Mouse (Mus musculus): ENCODE data around the gene Rnf182. TPM values are rescaled to one million over a fixed set of nuclear protein-coding genes. Genes with fewer than 3 reads are reported as not detected.

The Rnf182 gene
- polyA plus RNA-seq, 1 experiment from 2014 or later, result 11.6 TPM

DNA sequence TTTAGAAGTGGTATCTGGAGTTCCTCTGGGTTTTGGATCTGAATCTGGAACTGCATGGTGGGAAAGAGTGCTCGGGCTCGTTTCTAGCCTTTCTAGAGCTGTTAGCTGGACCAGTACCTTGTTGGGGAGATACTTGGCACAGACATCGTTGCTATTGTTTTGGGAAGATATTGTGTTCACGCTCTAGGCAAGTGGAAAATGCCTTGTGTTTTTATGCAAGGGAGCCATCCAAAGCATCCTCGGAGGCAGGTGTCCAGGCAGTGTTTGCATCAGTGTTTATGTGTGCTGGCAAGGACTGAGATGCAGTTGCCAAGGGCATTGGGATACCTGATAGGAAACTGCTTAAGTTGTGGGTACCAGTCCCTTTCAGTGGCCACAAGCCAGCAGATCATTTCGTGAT is 1.0 kb downstream of the Rnf182 start:
- Histone ChIP-seq H3K36me3 (no peaks in the 10 kb centered on the region), H3K27me3 (no peaks in the 10 kb centered on the region), H3K4me3 (peak overlapping the region; percentile 68), H3K4me2 (replicated peaks) (peak overlapping the region; percentile 80), H3K4me1 (peaks cover 28% of the 10 kb centered on the region), H3K27ac (no peak overlapping the region), H3K9ac (0 out of 2 replicates have a peak overlapping the region, but pooled peaks have one; percentile 79), H3K9me3 (no peaks in the 10 kb centered on the region)
- 42% methylated on average over 6 of the region's 6 CpGs for WGBS
- no peak for ATAC-seq (ENCODE audit: insufficient number of reproducible peaks, insufficient read depth, low FRiP score, low TSS enrichment)

- no peak overlapping the region for H3K9ac ChIP-seq
- no peak for ATAC-seq (ENCODE audit: insufficient number of reproducible peaks, insufficient read depth, low FRiP score, low TSS enrichment)
- H3K4me1 ChIP-seq, result peaks cover 24% of the 10 kb centered on the region
- WGBS, result 66% methylated on average over 4 of the region's 4 CpGs
- no peaks in the 10 kb centered on the region for H3K9me3 ChIP-seq
- H3K27ac ChIP-seq, result no peak overlapping the region
- no peak overlapping the region for H3K4me3 ChIP-seq
- no peaks in the 10 kb centered on the region for H3K27me3 ChIP-seq
- H3K4me2 ChIP-seq (replicated peaks), result no peak overlapping the region
- no peaks in the 10 kb centered on the region for H3K36me3 ChIP-seq
These were observed 4.2 kb downstream of the Rnf182 start for GRCm38 (mm10) chr13:43619550-43620175.

- ATAC-seq (ENCODE audit: insufficient number of reproducible peaks, insufficient read depth, low FRiP score, low TSS enrichment), result no peak
- Histone ChIP-seq H3K27ac (no peak overlapping the region), H3K4me2 (replicated peaks) (no peak overlapping the region), H3K4me3 (no peak overlapping the region), H3K27me3 (no peaks in the 10 kb centered on the region), H3K36me3 (no peaks in the 10 kb centered on the region), H3K4me1 (no peaks in the 10 kb centered on the region), H3K9ac (no peak overlapping the region), H3K9me3 (no peaks in the 10 kb centered on the region)
- WGBS, result 76% methylated on average over 5 of the region's 5 CpGs
These were observed 12.4 kb downstream of the Rnf182 start for GRCm38 (mm10) chr13:43627922-43628321.

DNA sequence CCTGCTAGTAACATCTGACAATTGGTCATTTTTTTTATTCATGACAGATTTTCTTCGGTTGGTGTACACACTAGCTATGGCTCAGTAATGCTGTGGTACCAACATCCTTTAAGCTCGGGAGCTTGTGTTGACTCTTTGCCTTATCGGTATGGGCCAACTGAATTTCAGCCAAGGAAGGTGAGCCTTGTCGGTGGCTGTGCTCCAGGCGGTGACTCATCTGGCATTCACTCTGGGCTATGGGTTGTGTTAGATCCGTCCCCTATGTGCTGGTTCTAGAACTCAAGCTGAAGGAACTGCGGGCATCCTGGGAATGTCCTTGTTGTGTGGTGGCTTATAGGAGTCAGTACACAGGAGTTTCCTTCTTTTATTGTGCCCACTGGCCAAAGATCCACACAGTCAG is 14.3 kb downstream of the Rnf182 start:
- Histone ChIP-seq H3K27me3 (no peaks in the 10 kb centered on the region), H3K9me3 (no peaks in the 10 kb centered on the region), H3K4me3 (no peak overlapping the region), H3K27ac (no peak overlapping the region), H3K4me2 (replicated peaks) (no peak overlapping the region), H3K36me3 (no peaks in the 10 kb centered on the region), H3K4me1 (no peaks in the 10 kb centered on the region), H3K9ac (no peak overlapping the region)
- 91% methylated on average over 7 of the region's 7 CpGs for WGBS
- no peak for ATAC-seq (ENCODE audit: insufficient number of reproducible peaks, insufficient read depth, low FRiP score, low TSS enrichment)

- no peaks in the 10 kb centered on the region for H3K36me3 ChIP-seq
- no peak overlapping the region for H3K27ac ChIP-seq
- H3K9ac ChIP-seq, result no peak overlapping the region
- H3K4me2 ChIP-seq (replicated peaks), result no peak overlapping the region
- H3K4me3 ChIP-seq, result no peak overlapping the region
- ATAC-seq (ENCODE audit: insufficient number of reproducible peaks, insufficient read depth, low FRiP score, low TSS enrichment), result no peak
- H3K9me3 ChIP-seq, result no peaks in the 10 kb centered on the region
- no peaks in the 10 kb centered on the region for H3K27me3 ChIP-seq
- H3K4me1 ChIP-seq, result no peaks in the 10 kb centered on the region
- 94% methylated on average over 6 of the region's 6 CpGs for WGBS
These were observed 15.8 kb downstream of the Rnf182 start for GRCm38 (mm10) chr13:43631266-43631665.

DNA sequence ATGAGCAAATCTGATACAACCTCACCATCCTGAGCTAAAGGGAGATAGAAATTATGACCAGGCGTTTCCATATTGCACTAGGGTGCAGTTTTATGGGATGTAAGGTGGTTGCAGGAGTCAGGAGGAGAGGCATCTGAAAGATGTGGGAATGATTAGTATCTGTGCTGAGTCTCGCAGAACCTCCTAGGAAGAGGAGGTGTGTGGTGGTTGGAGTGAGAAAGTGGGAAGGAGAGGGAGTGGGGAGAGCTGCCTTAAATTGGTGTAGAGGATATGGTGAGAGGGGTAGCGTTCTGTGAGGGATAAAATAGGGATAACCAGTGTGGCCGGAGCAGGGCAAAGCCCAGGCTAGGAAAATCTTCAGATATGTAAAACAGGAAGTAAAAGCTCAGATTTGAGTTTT is 17.5 kb downstream of the Rnf182 start:
- 73% methylated on average over 4 of the region's 4 CpGs for WGBS
- no peak overlapping the region for H3K27ac ChIP-seq
- no peaks in the 10 kb centered on the region for H3K27me3 ChIP-seq
- ATAC-seq (ENCODE audit: insufficient number of reproducible peaks, insufficient read depth, low FRiP score, low TSS enrichment), result no peak
- no peak overlapping the region for H3K4me2 ChIP-seq (replicated peaks)
- H3K9ac ChIP-seq, result no peak overlapping the region
- no peaks in the 10 kb centered on the region for H3K36me3 ChIP-seq
- H3K4me1 ChIP-seq, result no peaks in the 10 kb centered on the region
- no peak overlapping the region for H3K4me3 ChIP-seq
- no peaks in the 10 kb centered on the region for H3K9me3 ChIP-seq

GRCm38 (mm10) chr13:43637720-43638119 is 22.2 kb downstream of the Rnf182 start:
- Histone ChIP-seq H3K9ac (no peak overlapping the region), H3K4me2 (replicated peaks) (no peak overlapping the region), H3K4me1 (no peaks in the 10 kb centered on the region), H3K4me3 (no peak overlapping the region), H3K36me3 (no peaks in the 10 kb centered on the region), H3K27me3 (no peaks in the 10 kb centered on the region), H3K27ac (no peak overlapping the region), H3K9me3 (no peaks in the 10 kb centered on the region)
- ATAC-seq (ENCODE audit: insufficient number of reproducible peaks, insufficient read depth, low FRiP score, low TSS enrichment), result no peak
- WGBS, result 86% methylated on average over 7 of the region's 7 CpGs

DNA sequence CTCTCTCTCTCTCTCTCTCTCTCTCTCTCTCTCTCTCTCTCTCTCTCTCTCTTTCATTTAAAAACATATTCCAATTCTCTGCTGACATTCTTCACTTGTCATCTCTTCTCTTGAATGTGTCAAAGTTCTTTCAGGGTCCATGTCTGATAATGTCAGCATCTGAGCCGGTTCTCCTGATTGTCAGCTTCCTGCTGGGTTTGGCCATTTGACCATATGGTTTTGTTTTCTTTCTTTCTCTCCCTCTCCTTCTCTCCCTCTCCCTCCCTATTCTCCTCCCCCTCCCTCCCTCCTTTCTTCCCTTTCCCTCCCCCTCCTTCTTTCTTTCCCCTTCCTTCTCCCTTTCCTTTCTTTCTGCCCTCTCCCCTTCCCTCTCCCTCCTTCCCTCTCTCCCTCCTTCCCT is 29.5 kb downstream of the Rnf182 start:
- WGBS, result 10% methylated on average over 1 of the region's 1 CpGs
- ATAC-seq (ENCODE audit: insufficient number of reproducible peaks, insufficient read depth, low FRiP score, low TSS enrichment), result no peak
- Histone ChIP-seq H3K27me3 (no peaks in the 10 kb centered on the region), H3K27ac (no peak overlapping the region), H3K4me3 (no peak overlapping the region), H3K9me3 (no peaks in the 10 kb centered on the region), H3K4me2 (replicated peaks) (no peak overlapping the region), H3K36me3 (no peaks in the 10 kb centered on the region), H3K9ac (no peak overlapping the region), H3K4me1 (peaks cover 9% of the 10 kb centered on the region)

- no peak for ATAC-seq (ENCODE audit: insufficient number of reproducible peaks, insufficient read depth, low FRiP score, low TSS enrichment)
- no peak overlapping the region for H3K27ac ChIP-seq
- WGBS, result 31% methylated on average over 6 of the region's 6 CpGs
- no peak overlapping the region for H3K4me2 ChIP-seq (replicated peaks)
- H3K36me3 ChIP-seq, result no peaks in the 10 kb centered on the region
- H3K9me3 ChIP-seq, result no peaks in the 10 kb centered on the region
- peaks cover 9% of the 10 kb centered on the region for H3K4me1 ChIP-seq
- no peak overlapping the region for H3K4me3 ChIP-seq
- H3K27me3 ChIP-seq, result no peaks in the 10 kb centered on the region
- no peak overlapping the region for H3K9ac ChIP-seq
These were observed 33.0 kb downstream of the Rnf182 start for GRCm38 (mm10) chr13:43648556-43648955.

DNA sequence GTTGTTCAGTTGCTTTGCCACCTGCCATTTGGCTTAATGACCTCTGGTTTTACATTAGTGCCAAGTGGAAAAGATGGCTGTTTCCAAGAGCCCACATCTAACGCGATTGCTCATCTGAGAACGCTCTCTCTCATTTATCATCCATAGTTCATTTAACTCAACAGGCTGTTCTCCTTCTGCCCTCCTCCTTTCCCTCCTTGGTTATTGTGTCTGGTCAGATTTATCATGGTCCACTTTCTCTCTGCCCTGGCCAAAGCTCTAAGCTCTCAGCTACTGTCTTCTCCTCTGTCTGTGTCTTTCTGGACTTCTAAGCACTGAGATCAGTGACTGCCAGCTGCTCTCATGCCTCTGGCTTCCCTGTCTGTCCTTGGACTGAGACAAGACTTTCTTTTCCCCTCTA is 35.8 kb downstream of the Rnf182 start:
- Histone ChIP-seq H3K27ac (no peak overlapping the region), H3K9me3 (no peaks in the 10 kb centered on the region), H3K36me3 (no peaks in the 10 kb centered on the region), H3K9ac (no peak overlapping the region), H3K4me3 (no peak overlapping the region), H3K4me2 (replicated peaks) (no peak overlapping the region), H3K4me1 (peaks cover 9% of the 10 kb centered on the region), H3K27me3 (no peaks in the 10 kb centered on the region)
- no peak for ATAC-seq (ENCODE audit: insufficient number of reproducible peaks, insufficient read depth, low FRiP score, low TSS enrichment)
- 81% methylated on average over 3 of the region's 3 CpGs for WGBS

DNA sequence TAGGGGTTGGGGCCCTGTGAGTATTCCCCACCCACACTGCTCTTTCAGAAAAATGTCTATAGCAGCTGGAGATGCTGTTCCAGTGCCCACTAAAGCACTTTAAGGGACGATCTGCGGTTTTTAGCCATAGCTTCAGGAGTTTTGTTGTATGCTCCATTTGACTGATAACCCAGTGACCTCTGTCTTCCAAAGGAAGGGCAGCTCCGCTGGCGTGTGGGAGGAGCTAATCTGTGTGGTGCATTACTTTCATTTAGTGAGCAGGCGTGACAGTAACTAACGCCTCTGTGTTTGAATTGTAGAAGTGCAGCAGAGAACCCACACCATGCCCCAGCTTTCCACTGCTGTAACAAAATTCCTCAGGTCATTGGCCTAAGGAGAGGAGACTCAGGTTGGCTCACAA is 38.6 kb downstream of the Rnf182 start:
- no peaks in the 10 kb centered on the region for H3K27me3 ChIP-seq
- H3K4me1 ChIP-seq, result no peaks in the 10 kb centered on the region
- ATAC-seq (ENCODE audit: insufficient number of reproducible peaks, insufficient read depth, low FRiP score, low TSS enrichment), result no peak
- H3K27ac ChIP-seq, result no peak overlapping the region
- H3K9ac ChIP-seq, result no peak overlapping the region
- H3K4me2 ChIP-seq (replicated peaks), result no peak overlapping the region
- no peak overlapping the region for H3K4me3 ChIP-seq
- H3K9me3 ChIP-seq, result no peaks in the 10 kb centered on the region
- no peaks in the 10 kb centered on the region for H3K36me3 ChIP-seq
- WGBS, result 78% methylated on average over 6 of the region's 6 CpGs

DNA sequence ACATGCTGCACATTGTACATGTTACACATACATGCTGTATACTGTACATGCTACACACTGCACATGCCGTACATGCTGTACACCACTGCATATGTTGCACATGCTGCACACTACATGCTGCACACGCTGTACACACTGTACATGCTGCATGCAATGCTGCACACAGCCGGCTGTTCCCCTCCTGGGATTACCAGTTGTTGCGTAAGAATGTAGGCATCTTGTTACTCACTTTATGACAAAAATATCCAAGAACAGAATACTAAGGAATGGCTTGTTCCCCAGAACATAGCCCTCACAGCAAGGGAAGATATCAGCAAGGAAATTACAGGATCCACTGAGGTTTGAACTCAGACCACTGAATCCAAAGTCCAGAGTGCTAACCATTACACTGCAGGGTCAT is 47.7 kb downstream of the Rnf182 start:
- Histone ChIP-seq H3K9ac (no peak overlapping the region), H3K4me2 (replicated peaks) (no peak overlapping the region), H3K36me3 (peaks cover 12% of the 10 kb centered on the region; the same call in 1 of the 2 replicates), H3K4me1 (no peaks in the 10 kb centered on the region), H3K27ac (no peak overlapping the region), H3K9me3 (no peaks in the 10 kb centered on the region), H3K27me3 (no peaks in the 10 kb centered on the region), H3K4me3 (no peak overlapping the region)
- 0 out of 2 replicates have a peak, but pooled peaks have one; percentile 15 for ATAC-seq (ENCODE audit: insufficient number of reproducible peaks, insufficient read depth, low FRiP score, low TSS enrichment)
- 85% methylated on average over 4 of the region's 4 CpGs for WGBS
